Mouse (Mus musculus): Measurements from ENCODE around the gene Trpc3. TPM values are rescaled to one million over a fixed set of nuclear protein-coding genes. Genes with fewer than 3 reads are reported as not detected.

Trpc3 gene
- polyA plus RNA-seq, 1 experiment from 2014 or later = 3.3 TPM

DNA sequence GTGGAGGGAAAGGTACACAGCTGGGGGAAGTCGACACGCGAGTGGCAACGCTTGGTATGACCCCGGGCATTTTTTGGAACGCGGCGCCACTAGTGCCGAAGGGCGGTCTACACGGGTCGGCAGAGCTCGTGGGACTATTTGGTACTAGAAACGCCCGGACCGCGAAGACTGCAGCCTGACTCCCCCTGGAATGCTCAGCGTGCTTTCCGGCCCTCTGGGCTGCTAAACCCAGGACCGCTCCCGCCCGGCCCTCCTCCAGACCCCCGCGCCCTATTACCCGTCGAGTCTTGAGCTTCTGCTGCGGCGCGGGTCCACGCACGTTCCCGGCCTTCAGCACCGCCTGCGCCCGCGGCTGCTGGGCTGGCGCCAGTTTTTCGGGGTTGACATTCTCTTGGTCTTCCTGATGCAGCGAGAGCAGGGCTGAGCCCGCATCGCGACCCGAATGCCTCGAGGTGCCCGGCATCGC is 118.6 kb downstream of the Trpc3 start:
- ATAC-seq (ENCODE audit: insufficient number of reproducible peaks, low FRiP score, low TSS enrichment, low read depth) (peak; percentile 60), DNase-seq (ENCODE audit: low spot score) (no peak)
- Histone ChIP-seq H3K9ac (ENCODE audit: low read length) (peak overlapping the region; percentile 93), H3K4me1 (ENCODE audit: control insufficient read depth, insufficient read depth, low read length) (peaks cover 6% of the 10 kb centered on the region; the same call in 1 of the 2 replicates), H3K27me3 (ENCODE audit: control insufficient read depth, insufficient read depth, low read length) (no peaks in the 10 kb centered on the region), H3K27ac (replicated peaks; ENCODE audit: low read depth, low read length) (peak overlapping the region; percentile 73), H3K4me2 (ENCODE audit: low read depth, severe bottlenecking) (peak overlapping the region; percentile 74), H3K36me3 (ENCODE audit: control insufficient read depth, insufficient read depth, low read length) (peaks cover 18% of the 10 kb centered on the region; the same call in 1 of the 2 replicates), H3K9me3 (ENCODE audit: control insufficient read depth, low read length) (no peaks in the 10 kb centered on the region), H3K4me3 (ENCODE audit: low read depth, low read length) (peak overlapping the region; percentile 93)
- under 1% methylated on average over 46 of the region's 46 CpGs for WGBS

Other genes starting within 250 kb of the Trpc3 start
- gene Anxa5, start 214.3 kb downstream of the Trpc3 start, polyA plus RNA-seq (2014; fragmentation: Nextera tagmentation; extraction: Ambion mirVana) = 113 and 132 TPM in 2 replicates
- 0.43 and 0.61 TPM in 2 replicates for gene 1810062G17Rik, start 214.2 kb downstream of the Trpc3 start, polyA plus RNA-seq (2014; fragmentation: Nextera tagmentation; extraction: Ambion mirVana)
- not detected in 2 replicates for gene Gm11549, start 168.4 kb downstream of the Trpc3 start, polyA plus RNA-seq (2014; fragmentation: Nextera tagmentation; extraction: Ambion mirVana)
- gene Exosc9, start 137.6 kb downstream of the Trpc3 start, polyA plus RNA-seq (2014; fragmentation: Nextera tagmentation; extraction: Ambion mirVana) = 81.4 and 92.2 TPM in 2 replicates
- gene Ccna2, start 118.0 kb downstream of the Trpc3 start, polyA plus RNA-seq (2014; fragmentation: Nextera tagmentation; extraction: Ambion mirVana) = 277 and 284 TPM in 2 replicates
- gene Bbs7, start 76.7 kb downstream of the Trpc3 start, polyA plus RNA-seq (2014; fragmentation: Nextera tagmentation; extraction: Ambion mirVana) = 18.1 and 20.8 TPM in 2 replicates
- gene 4932438A13Rik, start 172.9 kb upstream of the Trpc3 start, polyA plus RNA-seq (2014; fragmentation: Nextera tagmentation; extraction: Ambion mirVana) = 44.0 and 57.1 TPM in 2 replicates

Data from limb, embryonic 11.5 days (tissue).